Mouse (Mus musculus) embryonic facial prominence, embryonic 13.5 days (tissue): ENCODE measurements around the gene Ndufs3. TPM values are rescaled to one million over a fixed set of nuclear protein-coding genes. Genes with fewer than 3 reads are reported as not detected.
A peak's percentile ranks its signal among the peaks of the same experiment; 100 is the strongest.

Experiments used
- ATAC-seq: fragments of 200-750 bp; cut with Nextera tagmentation; 2 replicates; pipeline ENCODE4 v1.8.0; 2017; ENCODE audit warnings: low read depth; ENCODE audit not compliant: insufficient number of reproducible peaks, insufficient read depth, low FRiP score, low TSS enrichment
- H3K27ac ChIP-seq: fragments of 300-500 bp; sonication (generic); 2 replicates; pipeline ENCODE4 v1.5.1; 2015; ENCODE audit warnings: moderate library complexity, mild to moderate bottlenecking, inconsistent platforms
- H3K27me3 ChIP-seq: fragments of 300-500 bp; sonication (generic); 2 replicates; pipeline ENCODE4 v1.6.1; 2015; ENCODE audit warnings: mild to moderate bottlenecking, inconsistent platforms
- H3K36me3 ChIP-seq: fragments of 300-500 bp; sonication (generic); 2 replicates; pipeline ENCODE4 v1.6.1; 2015; ENCODE audit warnings: mild to moderate bottlenecking, inconsistent platforms
- H3K4me1 ChIP-seq: fragments of 300-500 bp; sonication (generic); 2 replicates; pipeline ENCODE4 v1.6.1; 2015; ENCODE audit warnings: inconsistent platforms
- H3K4me2 ChIP-seq: fragments of 300-500 bp; sonication (generic); 2 replicates; pipeline ENCODE4 v1.6.1; 2015; ENCODE audit warnings: moderate library complexity, mild to moderate bottlenecking, inconsistent platforms
- H3K4me3 ChIP-seq: fragments of 300-500 bp; sonication (generic); 2 replicates; pipeline ENCODE4 v1.5.1; 2015; ENCODE audit warnings: mild to moderate bottlenecking, inconsistent platforms
- H3K9ac ChIP-seq: fragments of 300-500 bp; sonication (generic); 2 replicates; pipeline ENCODE4 v1.6.1; 2015; ENCODE audit warnings: mild to moderate bottlenecking, inconsistent platforms
- H3K9me3 ChIP-seq: fragments of 300-500 bp; sonication (generic); 2 replicates; pipeline ENCODE4 v1.6.1; 2016; ENCODE audit warnings: inconsistent platforms
- WGBS: fragments of 180-500 bp; shearing (Covaris S2); methylation state at CpG from one replicate; pipeline ENCODE4 v1.1.7; 2015; ENCODE audit warnings: mixed read lengths; 5-methylcytosine and 5-hydroxymethylcytosine counted together
- polyA plus RNA-seq: library from polyadenylated mRNA; unstranded; fragments of >200 nt; fragmentation: Nextera tagmentation; extraction: Ambion mirVana; gene quantifications from 2 replicates; pipeline ENCODE4 v1.2.1, GENCODE M21; 2015

Ndufs3 gene
- polyA plus RNA-seq, 1 experiment from 2014 or later: 232 TPM

DNA sequence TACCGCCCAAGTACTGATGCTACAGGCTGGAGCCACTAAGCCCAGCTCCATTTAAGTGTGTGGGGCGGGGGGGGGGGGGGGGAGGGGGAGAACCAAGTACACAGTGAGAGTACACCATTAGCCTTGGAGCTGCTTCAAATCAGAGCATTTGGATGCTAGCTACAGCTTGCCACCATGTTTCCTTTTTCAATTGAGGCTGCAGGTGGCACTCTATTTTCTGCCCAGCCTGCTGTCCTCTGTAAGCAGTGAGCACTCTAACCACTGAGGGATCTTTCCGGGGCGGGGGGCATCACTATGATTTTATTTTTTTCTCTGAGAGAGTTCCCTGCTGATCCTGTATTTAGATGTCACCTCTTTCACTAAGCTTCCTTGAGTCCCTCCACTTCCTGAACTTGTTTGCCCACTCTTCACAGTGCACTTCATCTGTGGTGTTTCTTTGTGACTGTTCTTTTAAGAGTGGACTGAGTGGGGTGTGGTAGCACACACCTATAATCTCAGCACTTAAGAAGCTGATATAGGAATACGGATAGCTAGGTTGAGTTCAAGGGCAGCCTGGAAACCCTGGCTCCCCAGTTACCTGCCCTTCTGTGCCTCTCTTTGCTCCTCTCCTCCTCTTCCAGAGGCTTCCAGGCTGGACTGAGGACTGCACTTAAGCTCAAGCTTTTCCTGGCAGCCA lies 26.9 kb downstream of the Ndufs3 start:
- WGBS: 62% methylated on average over 5 of the region's 5 CpGs
- Histone ChIP-seq H3K9ac (no peak overlapping the region), H3K4me3 (no peak overlapping the region), H3K36me3 (no peaks in the 10 kb centered on the region), H3K27me3 (no peaks in the 10 kb centered on the region), H3K27ac (no peak overlapping the region), H3K4me2 (no peak overlapping the region), H3K4me1 (no peaks in the 10 kb centered on the region), H3K9me3 (no peaks in the 10 kb centered on the region)
- ATAC-seq: no peak

DNA sequence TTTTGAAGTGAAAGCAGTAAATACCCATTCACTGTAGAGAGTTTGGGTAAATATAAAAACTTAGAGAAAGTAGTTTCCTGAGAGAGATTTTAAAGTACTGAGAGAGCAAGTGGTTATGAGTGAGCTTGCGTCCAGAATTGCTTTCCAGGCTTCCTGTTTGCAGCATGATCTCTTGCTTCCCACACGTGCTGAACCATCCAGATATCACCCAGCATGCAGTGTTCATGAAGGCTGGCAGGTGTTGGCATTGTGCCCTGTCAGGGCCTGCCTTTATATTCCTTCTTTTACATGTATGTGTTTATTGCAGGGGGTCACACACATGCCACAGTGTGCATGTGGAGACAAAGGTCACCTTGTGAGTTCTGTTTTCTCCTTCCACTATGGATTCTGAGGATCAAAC lies 29.4 kb downstream of the Ndufs3 start:
- Histone ChIP-seq H3K4me2 (no peak overlapping the region), H3K27me3 (no peaks in the 10 kb centered on the region), H3K36me3 (no peaks in the 10 kb centered on the region), H3K27ac (no peak overlapping the region), H3K4me1 (0 out of 2 replicates have a peak, but pooled peaks cover 1% of the 10 kb centered on the region), H3K9ac (no peak overlapping the region), H3K4me3 (no peak overlapping the region), H3K9me3 (no peaks in the 10 kb centered on the region)
- WGBS: 74% methylated on average over 2 of the region's 2 CpGs
- ATAC-seq: no peak

DNA sequence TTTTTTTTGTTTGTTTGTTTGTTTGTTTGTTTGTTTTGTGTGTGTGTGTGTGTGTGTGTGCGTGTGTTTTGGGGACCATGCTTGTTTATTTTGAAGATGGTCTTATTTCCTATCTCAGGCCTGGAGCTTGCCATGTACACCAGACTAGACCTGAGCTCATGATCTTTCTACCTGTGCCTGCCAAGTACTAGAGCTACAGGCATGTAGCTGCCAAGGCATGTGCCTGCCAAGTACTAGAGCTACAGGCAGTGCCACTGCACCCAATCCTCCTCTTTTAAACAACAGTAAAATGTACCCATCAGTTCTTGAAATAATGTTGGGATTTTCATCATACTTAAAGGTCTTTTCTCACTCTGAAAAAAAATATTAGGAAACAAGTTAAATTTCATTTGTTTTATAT lies 30.6 kb downstream of the Ndufs3 start:
- Histone ChIP-seq H3K4me1 (0 out of 2 replicates have a peak, but pooled peaks cover 4% of the 10 kb centered on the region), H3K4me2 (no peak overlapping the region), H3K27ac (no peak overlapping the region), H3K27me3 (no peaks in the 10 kb centered on the region), H3K36me3 (no peaks in the 10 kb centered on the region), H3K9me3 (no peaks in the 10 kb centered on the region), H3K4me3 (no peak overlapping the region), H3K9ac (no peak overlapping the region)
- 86% methylated on average over 1 of the region's 1 CpGs for WGBS
- ATAC-seq: no peak

DNA sequence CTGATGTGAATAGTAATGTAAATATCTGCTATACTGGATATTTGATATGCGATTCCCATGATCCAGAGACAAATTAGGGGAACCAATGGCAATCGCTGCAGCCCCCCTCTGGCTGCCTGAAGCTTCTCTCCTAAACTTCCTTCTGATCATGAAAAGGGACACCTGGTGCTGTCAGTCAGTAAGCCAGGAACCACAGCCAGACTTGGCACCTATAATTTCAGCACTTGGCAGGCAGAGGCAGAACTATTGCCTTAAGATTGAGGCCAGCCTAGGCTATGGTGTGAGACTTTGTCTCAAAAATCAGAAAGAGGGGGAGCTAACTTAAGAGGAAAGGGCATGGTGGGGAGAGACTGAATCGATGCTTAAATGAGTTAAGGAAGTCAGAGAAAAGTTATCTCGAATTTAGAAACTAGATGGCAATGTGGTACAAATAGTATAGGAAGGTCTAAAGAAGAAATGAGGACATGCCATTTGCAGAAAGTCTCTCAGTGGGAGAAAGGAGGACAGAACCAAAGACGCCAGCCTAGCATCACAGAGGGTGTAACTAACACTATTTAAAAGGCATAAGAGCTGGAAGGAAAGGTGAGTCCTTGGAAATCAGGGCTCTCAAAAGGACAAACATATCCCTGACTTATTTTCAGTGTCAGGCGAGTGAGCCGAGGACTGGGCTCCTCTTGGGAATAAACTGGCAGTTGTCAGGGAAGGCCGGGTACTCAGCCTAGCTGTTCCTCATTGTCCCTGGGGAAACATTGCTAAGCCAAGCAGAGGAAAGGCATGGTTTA lies 33.3 kb downstream of the Ndufs3 start:
- Histone ChIP-seq H3K36me3 (peaks cover 19% of the 10 kb centered on the region), H3K4me1 (0 out of 2 replicates have a peak, but pooled peaks cover 4% of the 10 kb centered on the region), H3K4me3 (no peak overlapping the region), H3K9ac (no peak overlapping the region), H3K9me3 (no peaks in the 10 kb centered on the region), H3K4me2 (no peak overlapping the region), H3K27me3 (no peaks in the 10 kb centered on the region), H3K27ac (no peak overlapping the region)
- WGBS: 60% methylated on average over 8 of the region's 8 CpGs
- ATAC-seq: no peak

DNA sequence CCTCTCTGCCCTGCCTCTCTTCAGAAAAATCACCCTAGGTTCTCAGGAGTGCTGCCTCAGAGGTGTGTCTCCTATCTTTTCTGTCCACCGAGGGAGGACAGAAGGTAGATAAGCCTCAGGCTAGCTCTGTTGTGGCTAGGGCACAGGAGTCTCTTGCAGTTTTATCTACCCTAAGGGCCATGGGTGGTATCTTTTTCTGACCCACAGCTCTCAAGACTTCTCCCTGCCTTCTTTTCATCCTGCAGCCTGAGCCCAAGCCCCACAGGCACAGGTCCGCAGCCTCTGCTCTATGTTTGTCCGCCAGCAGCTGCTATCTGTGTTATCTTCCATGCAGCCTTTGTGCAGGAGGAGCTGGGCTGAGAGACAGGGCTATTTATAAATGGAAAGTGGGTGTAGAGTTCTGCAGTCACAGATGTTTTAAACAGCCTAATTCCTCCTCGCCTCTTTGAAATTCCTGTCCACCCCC lies 34.5 kb downstream of the Ndufs3 start:
- Histone ChIP-seq H3K4me3 (no peak overlapping the region), H3K36me3 (peaks cover 30% of the 10 kb centered on the region), H3K4me2 (no peak overlapping the region), H3K9ac (peak overlapping the region; percentile 37; the same call in 1 of the 2 replicates), H3K27me3 (no peaks in the 10 kb centered on the region), H3K4me1 (0 out of 2 replicates have a peak, but pooled peaks cover 4% of the 10 kb centered on the region), H3K9me3 (no peaks in the 10 kb centered on the region), H3K27ac (no peak overlapping the region)
- ATAC-seq: no peak
- 42% methylated on average over 4 of the region's 4 CpGs for WGBS

DNA sequence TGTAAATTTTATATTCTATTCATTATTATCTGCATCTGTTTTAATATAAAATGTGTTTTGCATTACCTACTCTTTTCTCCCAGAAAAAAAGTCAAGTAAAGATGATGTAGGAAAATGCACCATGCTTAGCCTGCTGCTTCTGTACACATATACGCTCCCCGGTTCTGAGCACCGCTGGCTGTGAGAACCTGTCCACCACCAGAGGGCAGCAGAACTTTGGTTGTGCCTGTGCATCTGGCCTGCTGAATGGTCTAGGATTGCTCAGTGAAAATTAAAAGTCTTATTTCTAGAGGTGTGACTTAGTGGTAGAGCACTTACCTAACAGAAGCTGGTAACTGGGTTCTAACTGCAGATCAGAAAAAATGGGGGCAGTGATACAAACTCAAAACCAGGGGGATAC lies 38.1 kb downstream of the Ndufs3 start:
- no peak overlapping the region for H3K4me2 ChIP-seq
- H3K27me3 ChIP-seq: no peaks in the 10 kb centered on the region
- no peak overlapping the region for H3K4me3 ChIP-seq
- H3K9me3 ChIP-seq: no peaks in the 10 kb centered on the region
- ATAC-seq: peak; percentile 81; the same call in 1 of the 2 replicates
- no peak overlapping the region for H3K27ac ChIP-seq
- H3K9ac ChIP-seq: no peak overlapping the region
- whole genome bisulfite sequencing: 23% methylated on average over 3 of the region's 3 CpGs
- peaks cover 60% of the 10 kb centered on the region for H3K36me3 ChIP-seq
- H3K4me1 ChIP-seq: 0 out of 2 replicates have a peak, but pooled peaks cover 4% of the 10 kb centered on the region

DNA sequence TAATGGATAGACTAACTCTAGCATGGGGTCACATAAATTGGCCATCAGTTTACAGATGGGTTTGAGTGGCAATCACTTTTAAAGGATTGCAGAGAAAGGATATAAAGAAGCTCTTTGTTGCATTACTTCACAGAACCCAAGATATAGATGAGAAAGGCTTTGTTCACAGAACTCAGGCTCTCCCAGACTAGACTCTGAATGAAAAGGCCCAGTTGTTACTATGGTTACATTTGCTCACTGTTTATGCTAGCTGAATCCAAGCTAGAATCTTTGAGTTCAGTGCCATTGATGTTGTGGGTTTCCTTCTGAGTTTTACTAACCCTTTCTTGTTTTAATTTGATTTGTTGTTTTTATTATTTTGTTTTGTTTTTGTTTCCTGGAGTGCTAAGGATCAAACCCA lies 40.4 kb downstream of the Ndufs3 start:
- Histone ChIP-seq H3K9ac (no peak overlapping the region), H3K9me3 (no peaks in the 10 kb centered on the region), H3K4me1 (no peaks in the 10 kb centered on the region), H3K4me2 (no peak overlapping the region), H3K4me3 (no peak overlapping the region), H3K36me3 (peaks cover 77% of the 10 kb centered on the region), H3K27me3 (no peaks in the 10 kb centered on the region), H3K27ac (no peak overlapping the region)
- ATAC-seq: no peak

DNA sequence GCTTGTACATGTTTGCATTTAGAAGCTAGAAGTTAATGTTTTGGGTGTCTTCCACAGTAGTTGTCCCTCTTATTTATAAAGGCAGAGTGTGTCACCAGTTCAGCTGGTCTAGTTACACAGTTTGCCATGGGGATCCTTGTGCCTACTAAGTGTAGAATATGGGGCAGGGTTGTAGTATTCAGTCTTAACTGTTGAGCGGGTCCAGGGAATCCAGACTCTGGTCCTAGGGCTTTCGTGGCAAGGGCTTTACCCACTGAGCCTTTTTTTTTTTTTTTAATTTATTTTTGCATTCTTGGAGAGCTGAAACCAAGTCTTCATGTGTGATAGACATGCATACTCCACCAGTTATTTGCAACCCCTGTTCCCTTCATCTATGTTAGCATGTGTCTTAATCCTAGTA lies 43.1 kb downstream of the Ndufs3 start:
- ATAC-seq: no peak
- Histone ChIP-seq H3K4me1 (no peaks in the 10 kb centered on the region), H3K27ac (no peak overlapping the region), H3K9ac (no peak overlapping the region), H3K9me3 (no peaks in the 10 kb centered on the region), H3K36me3 (peaks cover 78% of the 10 kb centered on the region), H3K4me2 (no peak overlapping the region), H3K27me3 (no peaks in the 10 kb centered on the region), H3K4me3 (no peak overlapping the region)
- WGBS: 91% methylated on average over 2 of the region's 2 CpGs

DNA sequence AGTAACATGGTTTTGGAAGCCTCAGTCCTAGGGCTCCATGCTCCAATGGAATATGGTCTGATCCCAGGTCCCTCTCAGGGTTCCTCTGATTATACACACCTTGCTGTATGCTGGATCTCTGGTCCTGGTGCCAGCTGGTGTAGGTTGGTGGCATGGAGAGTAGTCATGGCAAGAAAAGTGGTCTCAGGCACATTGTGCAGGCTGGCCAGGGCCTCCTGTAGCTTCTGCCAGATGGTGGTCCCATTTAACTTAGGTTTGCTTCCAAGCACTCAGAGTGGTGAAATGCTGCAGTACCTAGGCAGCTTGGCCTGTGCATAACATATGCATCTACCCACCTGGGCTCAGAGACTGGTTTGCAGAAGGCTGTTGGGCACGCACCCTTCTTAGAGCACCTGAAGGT lies 54.2 kb downstream of the Ndufs3 start:
- Histone ChIP-seq H3K9me3 (no peaks in the 10 kb centered on the region), H3K4me3 (no peak overlapping the region), H3K36me3 (peaks cover 55% of the 10 kb centered on the region), H3K27me3 (no peaks in the 10 kb centered on the region), H3K4me1 (peaks cover 12% of the 10 kb centered on the region; the same call in 1 of the 2 replicates), H3K9ac (0 out of 2 replicates have a peak overlapping the region, but pooled peaks have one; percentile 36), H3K4me2 (no peak overlapping the region), H3K27ac (no peak overlapping the region)
- WGBS: 91% methylated on average over 1 of the region's 1 CpGs
- no peak for ATAC-seq

DNA sequence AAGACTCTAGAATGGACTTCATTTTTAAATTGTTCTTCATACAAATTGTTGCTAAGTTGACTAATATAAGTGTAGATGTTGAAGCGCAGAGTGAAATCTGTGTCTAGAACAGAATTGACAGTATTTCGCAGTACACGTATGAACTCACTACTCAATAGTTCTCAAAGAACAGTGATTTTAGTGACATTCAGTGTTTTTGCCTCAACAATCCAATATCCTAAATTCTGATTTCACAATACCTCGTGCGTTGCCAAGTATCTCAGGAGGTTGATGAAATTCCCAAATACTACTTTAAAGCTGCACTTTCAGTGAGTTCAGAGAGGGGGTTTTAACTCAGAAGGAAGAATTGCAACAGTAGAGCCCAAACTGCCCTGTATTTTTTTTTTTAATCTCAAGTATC lies 56.3 kb downstream of the Ndufs3 start:
- Histone ChIP-seq H3K4me1 (peaks cover 12% of the 10 kb centered on the region; the same call in 1 of the 2 replicates), H3K27ac (no peak overlapping the region), H3K9me3 (no peaks in the 10 kb centered on the region), H3K27me3 (no peaks in the 10 kb centered on the region), H3K36me3 (peaks cover 38% of the 10 kb centered on the region), H3K4me2 (peak overlapping the region; percentile 63), H3K9ac (peak overlapping the region; percentile 90; the same call in 1 of the 2 replicates), H3K4me3 (peak overlapping the region; percentile 87)
- 88% methylated on average over 5 of the region's 5 CpGs for WGBS
- ATAC-seq: no peak

DNA sequence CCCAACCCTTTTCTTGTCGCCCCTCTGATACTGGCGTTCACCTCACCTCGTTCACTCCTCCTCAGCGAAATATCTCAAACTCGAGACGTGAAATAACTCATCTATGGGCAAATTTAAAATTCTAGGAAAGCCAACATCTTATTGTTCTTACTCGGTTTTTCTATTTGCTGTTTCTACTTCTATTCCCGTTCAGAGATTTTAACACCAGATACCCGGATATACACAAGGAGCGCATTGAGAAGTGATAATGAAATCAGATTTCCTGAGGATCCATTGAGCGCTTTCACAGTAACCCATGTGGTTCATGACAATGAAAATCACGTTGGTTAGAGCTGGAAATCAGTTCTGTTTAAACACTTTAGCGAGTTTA lies 57.0 kb downstream of the Ndufs3 start:
- H3K27me3 ChIP-seq: no peaks in the 10 kb centered on the region
- H3K9ac ChIP-seq: peak overlapping the region; percentile 90
- WGBS: under 1% methylated on average over 13 of the region's 13 CpGs
- H3K27ac ChIP-seq: peak overlapping the region; percentile 85
- peaks cover 12% of the 10 kb centered on the region; the same call in 1 of the 2 replicates for H3K4me1 ChIP-seq
- no peaks in the 10 kb centered on the region for H3K9me3 ChIP-seq
- peak overlapping the region; percentile 63 for H3K4me2 ChIP-seq
- H3K4me3 ChIP-seq: peak overlapping the region; percentile 87
- peaks cover 32% of the 10 kb centered on the region for H3K36me3 ChIP-seq
- no peak for ATAC-seq
